Mouse (Mus musculus) lung, postnatal 0 days (tissue): ENCODE data around the gene Efcab11.

Experiments used
- CTCF ChIP-seq: IDR thresholded peaks from 2 replicates; pipeline ENCODE4 v1.5.1; 2016; ENCODE audit warnings: antibody characterized with exemption, mild to moderate bottlenecking
- EP300 ChIP-seq: IDR thresholded peaks from 2 replicates; pipeline ENCODE4 v1.6.1; 2016; ENCODE audit warnings: antibody characterized with exemption, mild to moderate bottlenecking, control low read depth

DNA sequence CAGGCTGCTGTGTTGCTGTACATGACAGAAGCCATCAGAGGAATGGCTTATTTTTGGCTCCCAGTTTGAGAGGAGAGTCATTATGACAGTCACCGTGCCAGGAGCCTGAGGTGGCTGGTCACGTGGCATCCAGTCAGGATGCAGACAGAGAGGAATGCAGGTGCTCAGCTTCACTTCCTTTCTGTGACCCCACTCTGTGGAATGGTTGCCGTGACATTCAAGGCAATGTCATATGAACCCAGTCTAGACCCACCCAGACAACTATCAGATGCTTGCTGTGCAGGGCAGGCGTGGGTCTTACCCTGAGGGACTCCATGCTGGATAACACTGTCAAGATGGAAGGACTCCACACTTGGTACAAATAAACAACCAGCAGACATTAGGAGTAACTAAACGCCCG is 146.0 kb downstream of the Efcab11 start:
- TF ChIP-seq CTCF (no peak), EP300 (no peak)
